Comparison of ENCODE assay signal across 14 mouse cellular contexts in the genomic region with DNA sequence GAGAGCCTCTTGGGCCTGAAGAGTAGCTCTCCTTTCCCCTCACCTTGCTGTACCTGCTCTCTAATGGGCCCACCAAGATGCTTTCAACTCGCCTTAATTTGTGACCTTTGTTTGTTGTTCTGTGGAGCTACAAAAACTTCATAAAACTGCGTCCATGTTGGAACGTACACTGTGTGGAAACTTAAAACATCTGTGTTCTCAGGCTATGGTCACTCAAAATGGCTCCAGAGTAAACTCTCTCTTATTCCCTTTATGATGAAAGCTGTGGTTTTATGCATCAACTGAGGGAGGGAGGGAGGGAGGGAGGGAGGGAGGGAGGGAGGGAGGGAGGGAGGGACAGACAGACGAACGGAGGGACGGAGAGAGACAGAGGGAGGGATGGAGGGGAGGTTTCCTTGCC. TPM values are rescaled to one million over a fixed set of nuclear protein-coding genes. Genes with fewer than 3 reads are reported as not detected.
A peak's percentile ranks its signal among the peaks of the same experiment; 100 is the strongest.
DNase-seq lines count a peak whose midpoint lies in the region; ATAC-seq and TF ChIP-seq lines count a peak whose summit lies in the region.
"Had no signal": no experiment of that assay in that cellular context is flagged by ENCODE, and none has a peak within 500 bp of the region (broad histone marks: within the 10 kb centered on the region; RNA-seq: fewer than 3 reads in every experiment).

No protein-coding gene starts in this region.

- no peak for ATAC-seq in heart, embryonic 15.5 days (replicated peaks; ENCODE audit: insufficient number of reproducible peaks, insufficient read depth, low FRiP score, low read depth)
- no peak for ATAC-seq in lung, embryonic 14.5 days (ENCODE audit: insufficient read depth)
- ATAC-seq: forebrain, embryonic 14.5 days; midbrain, embryonic 16.5 days had no signal

- no peak overlapping the region for H3K9ac ChIP-seq in heart, embryonic 15.5 days
- no peak overlapping the region for H3K9ac ChIP-seq in lung, embryonic 14.5 days
- H3K9ac ChIP-seq: hindbrain, embryonic 15.5 days; liver, postnatal 0 days; neural tube, embryonic 15.5 days had no signal

- H3K27ac ChIP-seq in heart, embryonic 15.5 days: peak overlapping the region; percentile 80
- H3K27ac ChIP-seq in lung, embryonic 14.5 days (ENCODE audit: low read depth): peak overlapping the region; percentile 54; the same call in 1 of the 2 replicates
- H3K27ac ChIP-seq in brown adipose tissue, adult 24 weeks (replicated peaks; ENCODE audit: low read depth, low read length): peak overlapping the region; percentile 55
- H3K27ac ChIP-seq in macrophage: 0 out of 2 replicates have a peak overlapping the region, but pooled peaks have one; percentile 38
- H3K27ac ChIP-seq: hindbrain, embryonic 15.5 days had no signal

- TF ChIP-seq CTCF in lung, embryonic 14.5 days (IDR thresholded peaks at IDR 0.05; ENCODE audit: low read depth): no peak

- 84% methylated on average over 3 of the region's 6 CpGs for WGBS in heart, embryonic 15.5 days
- 50% methylated on average over 6 of the region's 6 CpGs for WGBS in lung, embryonic 14.5 days
- 89% methylated on average over 3 of the region's 6 CpGs for WGBS in macrophage (ENCODE audit: missing documents)

- intact Hi-C loops in left cerebral cortex, postnatal 36 days (cut with DNase I): no loop called here
- intact Hi-C loops in left cerebral cortex, postnatal 10 days (cut with DNase I): no loop called here

- no peaks in the 10 kb centered on the region for H3K79me2 ChIP-seq in macrophage (ENCODE audit: inconsistent target)

- H3K9me3 ChIP-seq in heart, embryonic 15.5 days (replicated peaks): no peaks in the 10 kb centered on the region
- no peaks in the 10 kb centered on the region for H3K9me3 ChIP-seq in lung, embryonic 14.5 days (ENCODE audit: low read depth, low read length)
- H3K9me3 ChIP-seq: hindbrain, embryonic 15.5 days; neural tube, embryonic 15.5 days had no signal

- H3K27me3 ChIP-seq in heart, embryonic 15.5 days: no peaks in the 10 kb centered on the region
- H3K27me3 ChIP-seq in lung, embryonic 14.5 days (ENCODE audit: insufficient read depth, low read length): no peaks in the 10 kb centered on the region
- H3K27me3 ChIP-seq: hindbrain, embryonic 15.5 days; neural tube, embryonic 15.5 days had no signal

- no peak overlapping the region for H3K4me3 ChIP-seq in heart, embryonic 15.5 days
- H3K4me3 ChIP-seq in lung, embryonic 14.5 days (ENCODE audit: low read depth, low read length): no peak overlapping the region
- H3K4me3 ChIP-seq in brown adipose tissue, adult 24 weeks (ENCODE audit: insufficient read depth, low read depth, low read length): no peak overlapping the region
- no peak overlapping the region for H3K4me3 ChIP-seq in macrophage (ENCODE audit: inconsistent target)
- H3K4me3 ChIP-seq: hindbrain, embryonic 15.5 days; neural tube, embryonic 15.5 days had no signal

- no peaks in the 10 kb centered on the region for H3K36me3 ChIP-seq in heart, embryonic 15.5 days
- peaks cover 13% of the 10 kb centered on the region; the same call in 1 of the 2 replicates for H3K36me3 ChIP-seq in lung, embryonic 14.5 days (ENCODE audit: insufficient read depth)
- no peaks in the 10 kb centered on the region for H3K36me3 ChIP-seq in macrophage (ENCODE audit: inconsistent target)
- H3K36me3 ChIP-seq: hindbrain, embryonic 15.5 days had no signal

- H3K4me2 ChIP-seq in heart, embryonic 15.5 days: no peak overlapping the region; the same call in 1 of the 2 replicates
- H3K4me2 ChIP-seq in lung, embryonic 14.5 days: no peak overlapping the region
- H3K4me2 ChIP-seq: hindbrain, embryonic 15.5 days; neural tube, embryonic 15.5 days had no signal

- DNase-seq in heart, adult 9 months (ENCODE audit: low spot score in 2 of 2): no peak
- no peak for DNase-seq in lung, embryonic 14.5 days
- DNase-seq in lung, postnatal 14 days: no peak
- no peak for DNase-seq in left cerebral cortex, postnatal 36 days (ENCODE audit: low spot score in 2 of 2)
- no peak for DNase-seq in left cerebral cortex, postnatal 10 days (ENCODE audit: extremely low spot score in 1 of 2, low spot score in 2 of 2)
- DNase-seq: liver, postnatal 0 days; thymus, postnatal 4 days had no signal

- peaks cover 36% of the 10 kb centered on the region for H3K4me1 ChIP-seq in heart, embryonic 15.5 days (replicated peaks)
- H3K4me1 ChIP-seq in lung, embryonic 14.5 days (ENCODE audit: insufficient read depth): peaks cover 15% of the 10 kb centered on the region
- H3K4me1 ChIP-seq in brown adipose tissue, adult 24 weeks (ENCODE audit: control insufficient read depth, insufficient read depth, insufficient read length, low read length): no peaks in the 10 kb centered on the region

RNA-seq across cellular contexts. Expression of a gene that starts 35.7 kb away (rescaled TPM):
- 15.3 and 21.8 TPM in 2 replicates for polyA plus RNA-seq in heart, embryonic 15.5 days (2015; fragmentation: Nextera tagmentation; extraction: Ambion mirVana)
- 13.5 and 16.1 TPM in 2 replicates for polyA plus RNA-seq in lung, embryonic 14.5 days (2014; fragmentation: Nextera tagmentation; extraction: Ambion mirVana)
- polyA plus RNA-seq in brown adipose tissue, adult 24 weeks (2012; ENCODE audit: insufficient read depth, insufficient read length, missing spikeins): 2.2 and 3.3 TPM in 2 replicates
- 100 to 1,000 TPM in 3 of 26 experiments, 10 to 100 TPM in 21, 1 to 10 TPM in 2; 6.0 to 133 (median 72.2) TPM for total RNA-seq in macrophage (2018; cell fraction: chromatin; rRNA removed)
- 10 to 100 TPM in 25 of 26 experiments, 1 to 10 TPM in 1; 4.3 to 41.6 (median 21.9) TPM for total RNA-seq in macrophage (2018; cell fraction: cytosol; rRNA removed)
- total RNA-seq in macrophage (2018; cell fraction: nucleus; rRNA removed): 10 to 100 TPM; 10.1 to 87.5 (median 42.4) TPM
- 11.9 to 27.5 TPM (median 26.0 TPM) in 3 replicates for polyA plus RNA-seq in macrophage (2018)
- 10 to 100 TPM; 61.0 to 63.4 TPM for total RNA-seq in left cerebral cortex, postnatal 36 days (2021)
- 10 to 100 TPM; 47.9 to 51.6 TPM for total RNA-seq in left cerebral cortex, postnatal 10 days (2021)
